Comparison of ENCODE assay signal across 13 mouse cellular contexts in the genomic region with DNA sequence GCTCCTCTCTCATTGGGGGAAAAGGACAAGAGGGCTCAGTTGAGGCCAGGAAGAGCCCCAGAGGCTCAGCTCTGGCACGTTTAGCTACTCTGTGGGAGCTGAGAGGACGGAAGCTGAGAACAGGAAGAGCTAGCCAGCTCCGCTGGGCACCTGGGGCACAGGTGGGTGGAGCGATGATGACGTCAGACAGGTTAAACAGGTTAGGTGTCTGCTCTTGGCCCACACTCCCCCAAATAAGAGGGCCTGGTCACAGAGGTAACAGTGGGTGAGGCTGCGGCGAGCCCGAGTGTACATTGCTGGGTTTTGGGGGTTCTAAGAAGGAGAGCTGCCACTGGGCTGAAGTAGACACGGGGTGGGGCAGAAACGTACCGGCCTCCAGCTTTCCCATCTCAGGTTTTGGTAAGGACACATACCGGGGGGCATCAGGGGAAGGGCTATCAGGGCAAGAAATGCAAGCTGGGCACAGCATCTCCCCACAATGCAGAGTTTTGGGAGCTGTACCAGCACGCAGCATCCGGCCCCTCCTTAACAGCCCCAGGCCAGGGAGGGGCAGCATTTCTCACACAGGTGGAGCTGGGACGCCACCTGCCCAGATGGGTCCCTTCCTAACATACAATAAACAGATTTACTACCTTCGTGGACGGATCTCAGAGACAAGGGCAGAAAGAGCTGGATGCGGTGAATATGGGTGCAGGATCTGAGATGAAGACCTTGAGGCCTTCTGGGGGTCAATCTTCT. TPM values are rescaled to one million over a fixed set of nuclear protein-coding genes. Genes with fewer than 3 reads are reported as not detected.
A peak's percentile ranks its signal among the peaks of the same experiment; 100 is the strongest.
DNase-seq lines count a peak whose midpoint lies in the region; ATAC-seq and TF ChIP-seq lines count a peak whose summit lies in the region.
"Had no signal": no experiment of that assay in that cellular context is flagged by ENCODE, and none has a peak within 500 bp of the region (broad histone marks: within the 10 kb centered on the region; RNA-seq: fewer than 3 reads in every experiment).

A gene (minus strand): TSS at position 121 of the 738 bp plus-strand sequence.

- H3K27ac ChIP-seq in intestine, postnatal 0 days (ENCODE audit: low read depth, low read length), result peak within 1 kb of the TSS; percentile 90
- H3K27ac ChIP-seq in limb, embryonic 12.5 days, result peak within 1 kb of the TSS; percentile 7; the same call in 1 of the 2 replicates
- peak within 1 kb of the TSS; percentile 61 for H3K27ac ChIP-seq in stomach, embryonic 14.5 days (ENCODE audit: low read length)
- H3K27ac ChIP-seq: neural tube, embryonic 12.5 days had no signal

- H3K9ac ChIP-seq in intestine, postnatal 0 days (ENCODE audit: low read depth, low read length), result peak within 1 kb of the TSS; percentile 22; the same call in 1 of the 2 replicates
- no peak within 1 kb of the TSS for H3K9ac ChIP-seq in limb, embryonic 12.5 days (replicated peaks)
- H3K9ac ChIP-seq in stomach, embryonic 14.5 days (replicated peaks; ENCODE audit: low read depth, low read length), result peak within 1 kb of the TSS; percentile 18; the same call in 1 of the 2 replicates
- H3K9ac ChIP-seq: neural tube, embryonic 12.5 days had no signal

- intact Hi-C loops in left cerebral cortex, postnatal 14 days (cut with DNase I), result no loop called here

- WGBS in intestine, postnatal 0 days, result 29% methylated on average over 18 of the region's 18 CpGs
- WGBS in limb, embryonic 12.5 days, result 42% methylated on average over 18 of the region's 18 CpGs
- 35% methylated on average over 18 of the region's 18 CpGs for WGBS in stomach, embryonic 14.5 days

- peak within 1 kb of the TSS; percentile 64 for H3K4me2 ChIP-seq in intestine, postnatal 0 days (replicated peaks; ENCODE audit: low read depth)
- H3K4me2 ChIP-seq in limb, embryonic 12.5 days, result no peak within 1 kb of the TSS
- peak within 1 kb of the TSS; percentile 35 for H3K4me2 ChIP-seq in stomach, embryonic 14.5 days (replicated peaks; ENCODE audit: low read depth, low read length)
- H3K4me2 ChIP-seq: neural tube, embryonic 12.5 days had no signal

- DNase-seq in cerebellum, adult 11-12 months, result peak; percentile 47
- no peak for DNase-seq in cerebellum, postnatal 36 days
- no peak for DNase-seq in frontal cortex, adult 2 months (ENCODE audit: extremely low spot score in 1 of 2, low spot score in 1 of 2)
- no peak for DNase-seq in left cerebral cortex, postnatal 14 days (ENCODE audit: low spot score in 2 of 2)
- DNase-seq in gastrocnemius, postnatal 10 days, result no peak
- DNase-seq: adrenal gland, postnatal 36 days; cerebellum, postnatal 25 days; right cerebral cortex, postnatal 25 days had no signal

- no peak for TF ChIP-seq CTCF in intestine, postnatal 0 days (IDR thresholded peaks at IDR 0.05; ENCODE audit: low read depth)

- H3K4me1 ChIP-seq in intestine, postnatal 0 days (replicated peaks; ENCODE audit: control insufficient read depth, insufficient read depth, low read length), result no peaks in the 10 kb centered on the region
- H3K4me1 ChIP-seq in limb, embryonic 12.5 days (replicated peaks), result peaks cover 20% of the 10 kb centered on the region
- peaks cover 13% of the 10 kb centered on the region; the same call in 1 of the 2 replicates for H3K4me1 ChIP-seq in stomach, embryonic 14.5 days (ENCODE audit: control insufficient read depth, insufficient read depth, low read length)

- peak; percentile 31 for ATAC-seq in intestine, postnatal 0 days
- ATAC-seq in limb, embryonic 12.5 days (ENCODE audit: insufficient number of reproducible peaks, insufficient read depth, low FRiP score, low TSS enrichment, low read depth), result no peak
- no peak for ATAC-seq in stomach, embryonic 14.5 days (ENCODE audit: insufficient number of reproducible peaks, insufficient read depth, low FRiP score, low read depth)
- ATAC-seq: forebrain, embryonic 14.5 days had no signal

- no peaks in the 10 kb centered on the region for H3K36me3 ChIP-seq in intestine, postnatal 0 days (ENCODE audit: control insufficient read depth, insufficient read depth)
- H3K36me3 ChIP-seq in limb, embryonic 12.5 days, result no peaks in the 10 kb centered on the region
- H3K36me3 ChIP-seq in stomach, embryonic 14.5 days (ENCODE audit: control insufficient read depth, insufficient read depth, low read length), result no peaks in the 10 kb centered on the region
- H3K36me3 ChIP-seq: neural tube, embryonic 12.5 days had no signal

- H3K27me3 ChIP-seq in intestine, postnatal 0 days (replicated peaks; ENCODE audit: control insufficient read depth, insufficient read depth, low read length), result no peaks in the 10 kb centered on the region
- H3K27me3 ChIP-seq in limb, embryonic 12.5 days, result no peaks in the 10 kb centered on the region
- H3K27me3 ChIP-seq in stomach, embryonic 14.5 days (ENCODE audit: control insufficient read depth, insufficient read depth, low read length), result no peaks in the 10 kb centered on the region
- H3K27me3 ChIP-seq: neural tube, embryonic 12.5 days had no signal

- H3K9me3 ChIP-seq in intestine, postnatal 0 days (ENCODE audit: control insufficient read depth), result no peaks in the 10 kb centered on the region
- H3K9me3 ChIP-seq in limb, embryonic 12.5 days, result no peaks in the 10 kb centered on the region
- H3K9me3 ChIP-seq in stomach, embryonic 14.5 days (ENCODE audit: control insufficient read depth, low read depth, low read length), result no peaks in the 10 kb centered on the region
- H3K9me3 ChIP-seq: neural tube, embryonic 12.5 days had no signal

- H3K4me3 ChIP-seq in intestine, postnatal 0 days (ENCODE audit: low read depth, low read length), result peak within 1 kb of the TSS; percentile 35
- H3K4me3 ChIP-seq in limb, embryonic 12.5 days (replicated peaks), result 0 out of 2 replicates have a peak within 1 kb of the TSS, but pooled peaks have one; percentile 3
- peak within 1 kb of the TSS; percentile 21 for H3K4me3 ChIP-seq in stomach, embryonic 14.5 days (ENCODE audit: low read depth, low read length)
- H3K4me3 ChIP-seq: neural tube, embryonic 12.5 days had no signal

RNA-seq across cellular contexts. Expression of the gene that starts here (rescaled TPM):
- 79.5 and 89.2 TPM in 2 replicates for polyA plus RNA-seq in intestine, postnatal 0 days (2015; fragmentation: Nextera tagmentation; extraction: Ambion mirVana)
- polyA plus RNA-seq in limb, embryonic 12.5 days (2016; fragmentation: Nextera tagmentation; extraction: Ambion mirVana), result 2.6 and 3.5 TPM in 2 replicates
- polyA plus RNA-seq in stomach, embryonic 14.5 days (2014; fragmentation: Nextera tagmentation; extraction: Ambion mirVana), result 57.0 and 67.9 TPM in 2 replicates
- polyA plus RNA-seq in frontal cortex, adult 2 months (2012; rRNA removed), result 0.40 and 0.67 TPM in 2 replicates
- total RNA-seq in left cerebral cortex, postnatal 14 days (2021), result not detected
- not detected for total RNA-seq in gastrocnemius, postnatal 10 days (2021)
- total RNA-seq: adrenal gland, postnatal 36 days had no signal
- polyA plus RNA-seq: forebrain, embryonic 14.5 days had no signal

Comparison
In these comparisons a context has a peak if more than half of its experiments do, and no peak if none do; other contexts are left out.
1. RNA of the gene that starts here (polyA plus RNA-seq): 79.5 to 89.2 TPM in intestine, postnatal 0 days and 57.0 to 67.9 TPM in stomach, embryonic 14.5 days; 2.6 to 3.5 TPM in limb, embryonic 12.5 days and 0.40 to 0.67 TPM in frontal cortex, adult 2 months; every median in the first group is over 10 times any median in the second.
2. H3K27ac ChIP-seq: peak in every context shown above with its lines; median percentile 90 in intestine, postnatal 0 days; 61 in stomach, embryonic 14.5 days; 7 in limb, embryonic 12.5 days.
3. Peak in every context shown above with its lines, with median percentiles within 50 percentile points of each other: H3K4me3 ChIP-seq.